Mouse (Mus musculus): ENCODE results near the gene Lrch1. TPM values are rescaled to one million over a fixed set of nuclear protein-coding genes. Genes with fewer than 3 reads are reported as not detected.
A peak's percentile ranks its signal among the peaks of the same experiment; 100 is the strongest.

The Lrch1 gene
- polyA plus RNA-seq, 1 experiment from 2014 or later: 16.6 TPM

DNA sequence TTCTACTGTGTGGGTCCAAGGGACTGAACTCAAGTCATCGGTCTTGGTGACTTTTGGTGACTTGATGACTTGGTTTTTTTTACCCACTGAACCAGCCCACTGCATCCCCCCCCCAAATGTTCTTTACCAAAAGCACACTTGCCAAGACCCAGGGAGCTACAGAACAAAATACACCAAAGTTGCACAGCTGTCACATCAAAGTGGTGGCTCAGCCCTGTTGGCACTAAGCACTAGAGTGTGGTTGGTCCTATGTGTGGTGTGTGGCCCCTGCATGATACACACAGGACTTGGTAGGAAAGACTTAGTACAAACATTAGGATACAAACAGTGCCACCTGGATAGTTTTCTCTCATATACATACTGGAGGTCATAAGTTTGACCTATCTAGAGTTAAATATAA, 113.5 kb downstream of the Lrch1 start:
- no peak overlapping the region for H3K9ac ChIP-seq
- H3K4me1 ChIP-seq (replicated peaks): peaks cover 42% of the 10 kb centered on the region
- no peak overlapping the region; the same call in 1 of the 2 replicates for H3K27ac ChIP-seq (ENCODE audit: poor library complexity, severe bottlenecking)
- 89% methylated on average over 1 of the region's 1 CpGs for WGBS
- ATAC-seq (ENCODE audit: insufficient number of reproducible peaks, low FRiP score): no peak
- no peaks in the 10 kb centered on the region for H3K9me3 ChIP-seq (replicated peaks)
- H3K27me3 ChIP-seq (replicated peaks): no peaks in the 10 kb centered on the region
- H3K4me3 ChIP-seq: no peak overlapping the region
- no peak overlapping the region for H3K4me2 ChIP-seq
- no peaks in the 10 kb centered on the region; the same call in 1 of the 2 replicates for H3K36me3 ChIP-seq

DNA sequence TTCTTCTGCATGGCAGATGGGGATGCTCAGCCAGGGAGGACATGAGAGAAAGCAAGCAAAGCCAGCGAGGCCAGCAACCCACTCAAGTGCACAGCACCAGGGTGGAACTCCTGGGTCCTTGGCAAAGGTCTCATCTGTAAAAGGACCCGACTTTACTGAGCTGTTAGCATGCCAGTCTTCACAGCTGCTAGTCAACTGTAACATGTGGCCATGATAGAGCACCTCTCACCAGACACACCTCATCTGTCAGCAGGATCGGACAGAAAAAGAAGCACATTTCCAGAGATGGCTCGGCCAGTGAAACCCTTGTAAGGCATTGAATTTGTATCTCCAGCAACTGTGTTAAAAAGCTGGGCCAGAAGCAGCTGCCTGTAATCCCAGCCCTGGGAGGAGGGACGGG, 116.0 kb downstream of the Lrch1 start:
- WGBS: 35% methylated on average over 5 of the region's 5 CpGs
- no peaks in the 10 kb centered on the region for H3K9me3 ChIP-seq (replicated peaks)
- peak overlapping the region; percentile 69 for H3K27ac ChIP-seq (ENCODE audit: poor library complexity, severe bottlenecking)
- no peaks in the 10 kb centered on the region for H3K27me3 ChIP-seq (replicated peaks)
- no peak overlapping the region for H3K9ac ChIP-seq
- H3K4me3 ChIP-seq: no peak overlapping the region
- peaks cover 45% of the 10 kb centered on the region for H3K4me1 ChIP-seq (replicated peaks)
- no peaks in the 10 kb centered on the region; the same call in 1 of the 2 replicates for H3K36me3 ChIP-seq
- H3K4me2 ChIP-seq: no peak overlapping the region
- no peak for ATAC-seq (ENCODE audit: insufficient number of reproducible peaks, low FRiP score)

DNA sequence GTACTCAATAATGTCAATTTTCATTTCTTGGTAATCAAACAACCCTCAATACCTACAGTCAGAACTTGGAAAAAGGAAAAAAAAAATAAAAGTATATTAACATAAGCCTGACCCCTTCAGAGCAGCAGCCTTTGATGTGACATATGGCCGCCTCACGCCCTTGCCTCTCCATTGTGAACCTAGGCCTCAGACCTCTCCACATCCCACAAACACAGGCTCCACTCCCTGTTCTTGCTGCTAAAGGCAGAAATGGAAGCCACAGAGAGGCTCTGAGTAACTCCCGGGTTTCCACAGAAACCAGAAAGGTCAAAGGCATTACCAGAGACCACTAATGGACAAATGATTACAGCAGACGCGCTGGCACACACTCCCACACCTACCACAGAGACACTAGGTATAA, 116.6 kb downstream of the Lrch1 start:
- Histone ChIP-seq H3K4me1 (replicated peaks) (peaks cover 44% of the 10 kb centered on the region), H3K9me3 (replicated peaks) (no peaks in the 10 kb centered on the region), H3K27me3 (replicated peaks) (no peaks in the 10 kb centered on the region), H3K27ac (ENCODE audit: poor library complexity, severe bottlenecking) (peak overlapping the region; percentile 1; the same call in 1 of the 2 replicates), H3K9ac (no peak overlapping the region), H3K36me3 (no peaks in the 10 kb centered on the region; the same call in 1 of the 2 replicates), H3K4me3 (no peak overlapping the region), H3K4me2 (no peak overlapping the region)
- no peak for ATAC-seq (ENCODE audit: insufficient number of reproducible peaks, low FRiP score)
- 72% methylated on average over 5 of the region's 5 CpGs for WGBS

DNA sequence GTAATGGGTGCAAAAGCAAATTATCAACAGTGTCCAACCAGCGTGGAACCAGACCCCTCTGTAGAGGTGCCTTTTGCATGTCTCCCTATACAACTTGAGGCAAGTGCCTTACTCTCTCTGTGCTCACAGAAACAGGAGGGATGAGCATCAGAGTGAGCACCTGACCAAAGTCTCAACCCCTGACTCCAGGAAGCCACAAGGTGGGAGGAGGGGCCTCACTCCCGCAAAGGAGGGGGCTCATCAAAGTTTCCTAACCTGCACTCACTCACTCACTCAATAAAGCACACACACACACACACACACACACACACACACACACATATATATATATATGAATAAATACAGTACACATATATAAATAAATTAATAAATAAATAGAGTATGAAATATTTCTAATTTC, 117.1 kb downstream of the Lrch1 start:
- H3K9ac ChIP-seq: no peak overlapping the region
- 79% methylated on average over 2 of the region's 2 CpGs for WGBS
- H3K27ac ChIP-seq (ENCODE audit: poor library complexity, severe bottlenecking): no peak overlapping the region
- no peak for ATAC-seq (ENCODE audit: insufficient number of reproducible peaks, low FRiP score)
- peaks cover 3% of the 10 kb centered on the region for H3K36me3 ChIP-seq
- H3K4me1 ChIP-seq (replicated peaks): peaks cover 42% of the 10 kb centered on the region
- no peak overlapping the region for H3K4me3 ChIP-seq
- H3K27me3 ChIP-seq (replicated peaks): no peaks in the 10 kb centered on the region
- H3K4me2 ChIP-seq: no peak overlapping the region
- H3K9me3 ChIP-seq (replicated peaks): no peaks in the 10 kb centered on the region

DNA sequence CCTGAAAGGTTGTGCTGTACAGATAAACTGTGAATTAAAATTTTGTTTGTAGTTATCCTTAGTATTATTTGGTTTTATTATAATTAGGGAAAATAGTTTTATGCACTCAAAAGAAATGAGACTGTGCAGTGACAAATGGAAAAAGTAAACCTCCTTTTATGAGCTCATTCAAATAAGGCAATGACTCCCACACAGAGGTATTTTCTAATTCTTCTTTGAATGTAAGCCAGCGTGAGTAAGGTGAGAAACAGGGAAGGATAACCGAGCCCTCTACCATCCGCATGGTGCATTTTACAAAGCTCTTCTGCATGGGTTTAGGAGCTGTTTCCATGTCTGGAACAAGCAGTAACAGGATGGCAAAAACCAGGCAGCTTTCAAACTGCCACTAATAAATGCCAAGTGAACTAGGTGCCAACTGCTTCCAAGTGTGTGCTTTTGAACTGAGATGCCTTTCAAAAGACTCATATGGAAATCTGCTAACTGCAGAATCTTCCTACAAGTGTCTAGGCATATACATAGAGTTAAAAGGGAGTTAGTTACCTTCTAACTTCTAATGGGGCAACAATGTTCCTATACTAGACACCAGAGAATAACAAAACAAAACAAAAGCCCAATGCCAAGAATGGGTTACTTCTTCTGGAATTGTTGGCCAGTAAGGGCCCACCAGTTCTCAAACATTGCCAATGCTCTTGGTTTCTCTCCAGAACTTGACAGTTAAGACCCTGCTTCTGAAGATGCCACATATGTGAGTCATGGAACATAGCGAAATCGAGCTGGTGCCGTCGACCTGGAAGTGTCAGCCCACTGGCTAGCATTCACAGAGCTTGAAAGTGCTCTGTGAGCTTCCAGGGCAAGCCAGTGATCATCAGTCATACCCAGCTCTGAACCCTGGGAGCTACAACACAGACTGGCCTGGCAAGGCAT, 124.7 kb downstream of the Lrch1 start:
- peaks cover 38% of the 10 kb centered on the region for H3K4me1 ChIP-seq (replicated peaks)
- H3K36me3 ChIP-seq: peaks cover 16% of the 10 kb centered on the region
- peak overlapping the region; percentile 30; the same call in 1 of the 2 replicates for H3K27ac ChIP-seq (ENCODE audit: poor library complexity, severe bottlenecking)
- H3K27me3 ChIP-seq (replicated peaks): no peaks in the 10 kb centered on the region
- no peak overlapping the region for H3K9ac ChIP-seq
- H3K9me3 ChIP-seq (replicated peaks): no peaks in the 10 kb centered on the region
- 76% methylated on average over 7 of the region's 7 CpGs for WGBS
- ATAC-seq (ENCODE audit: insufficient number of reproducible peaks, low FRiP score): no peak
- no peak overlapping the region for H3K4me3 ChIP-seq
- no peak overlapping the region for H3K4me2 ChIP-seq

DNA sequence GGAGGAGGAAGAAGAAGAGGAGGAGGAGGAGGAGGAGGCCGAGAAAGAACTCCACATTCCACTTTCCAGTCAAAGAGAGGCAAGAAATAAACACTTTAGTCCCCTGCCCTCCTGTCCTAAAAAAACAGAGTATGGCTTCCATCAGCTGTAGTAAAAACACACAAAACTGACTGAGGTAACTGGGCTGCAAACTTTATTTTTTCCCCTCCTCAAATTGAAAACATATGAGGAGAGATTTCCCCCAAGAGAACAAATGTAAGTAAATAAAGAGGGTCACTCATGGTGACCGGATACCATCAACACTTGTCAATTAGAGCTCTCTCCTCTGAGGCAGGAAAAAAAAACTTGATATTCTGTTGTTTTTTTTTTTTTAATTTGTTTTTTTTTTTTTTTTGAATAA, 125.6 kb downstream of the Lrch1 start:
- peaks cover 34% of the 10 kb centered on the region for H3K4me1 ChIP-seq (replicated peaks)
- 49% methylated on average over 2 of the region's 2 CpGs for WGBS
- H3K9ac ChIP-seq: no peak overlapping the region
- no peak for ATAC-seq (ENCODE audit: insufficient number of reproducible peaks, low FRiP score)
- no peak overlapping the region for H3K4me2 ChIP-seq
- H3K27me3 ChIP-seq (replicated peaks): no peaks in the 10 kb centered on the region
- H3K36me3 ChIP-seq: peaks cover 18% of the 10 kb centered on the region
- no peak overlapping the region for H3K4me3 ChIP-seq
- no peaks in the 10 kb centered on the region for H3K9me3 ChIP-seq (replicated peaks)
- no peak overlapping the region for H3K27ac ChIP-seq (ENCODE audit: poor library complexity, severe bottlenecking)

DNA sequence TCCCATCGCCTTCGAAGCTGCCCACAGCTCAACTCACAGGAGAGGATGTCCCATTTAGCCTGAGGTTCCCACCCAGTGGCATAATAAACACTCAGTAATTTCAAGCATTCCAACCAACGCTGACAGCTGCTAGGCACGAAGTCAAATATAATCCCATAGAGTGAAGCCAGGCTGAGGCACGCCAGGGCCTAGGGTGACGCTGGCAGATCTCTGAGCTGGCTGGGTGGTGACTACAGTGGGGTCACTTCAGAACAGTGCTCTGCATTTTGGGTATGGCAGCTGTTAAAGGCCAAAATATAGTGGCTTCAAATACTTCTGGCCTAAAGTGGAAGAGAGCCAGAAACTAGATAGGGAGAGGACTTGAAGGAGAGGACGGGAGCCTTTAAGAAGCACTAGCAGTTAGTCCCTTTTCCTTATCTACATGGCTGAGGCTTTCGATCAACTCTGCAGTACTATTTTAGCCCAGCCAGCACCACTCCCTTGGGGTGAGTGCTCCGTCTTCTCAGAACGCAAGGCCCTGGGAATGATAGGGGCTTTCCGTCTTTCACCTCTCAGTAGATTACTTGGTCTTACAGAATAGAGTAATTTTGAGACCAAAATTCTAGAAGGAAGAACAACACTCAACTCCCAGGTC, 127.4 kb downstream of the Lrch1 start:
- no peak overlapping the region for H3K4me2 ChIP-seq
- H3K36me3 ChIP-seq: peaks cover 20% of the 10 kb centered on the region
- 31% methylated on average over 11 of the region's 11 CpGs for WGBS
- H3K9ac ChIP-seq: no peak overlapping the region
- no peak overlapping the region for H3K4me3 ChIP-seq
- ATAC-seq (ENCODE audit: insufficient number of reproducible peaks, low FRiP score): peak; percentile 53; the same call in 1 of the 2 replicates
- H3K27me3 ChIP-seq (replicated peaks): no peaks in the 10 kb centered on the region
- peaks cover 31% of the 10 kb centered on the region for H3K4me1 ChIP-seq (replicated peaks)
- H3K9me3 ChIP-seq (replicated peaks): no peaks in the 10 kb centered on the region
- peak overlapping the region; percentile 63 for H3K27ac ChIP-seq (ENCODE audit: poor library complexity, severe bottlenecking)

DNA sequence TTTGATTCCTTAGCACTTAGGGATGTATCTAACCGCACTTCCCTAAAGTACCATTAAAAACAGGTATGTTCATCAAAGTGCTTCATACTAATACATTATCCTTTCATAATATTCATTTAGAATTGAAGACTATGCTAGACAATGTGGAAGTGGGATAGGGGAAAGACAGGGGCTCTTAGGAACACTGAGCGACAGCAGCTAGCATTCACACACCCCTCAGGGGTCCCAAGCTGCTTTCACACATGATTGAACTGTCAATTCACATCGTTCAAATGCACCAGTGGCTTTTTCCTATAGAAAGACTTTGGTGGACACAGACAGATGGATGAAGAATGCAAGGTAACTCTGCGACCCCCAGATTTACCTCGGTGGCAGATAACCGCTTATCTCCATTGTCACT, 131.0 kb downstream of the Lrch1 start:
- Histone ChIP-seq H3K27me3 (replicated peaks) (no peaks in the 10 kb centered on the region), H3K27ac (ENCODE audit: poor library complexity, severe bottlenecking) (no peak overlapping the region), H3K9ac (no peak overlapping the region), H3K9me3 (replicated peaks) (no peaks in the 10 kb centered on the region), H3K4me3 (no peak overlapping the region), H3K4me2 (no peak overlapping the region), H3K4me1 (replicated peaks) (peaks cover 24% of the 10 kb centered on the region), H3K36me3 (peaks cover 21% of the 10 kb centered on the region)
- ATAC-seq (ENCODE audit: insufficient number of reproducible peaks, low FRiP score): no peak
- WGBS: 75% methylated on average over 6 of the region's 6 CpGs

DNA sequence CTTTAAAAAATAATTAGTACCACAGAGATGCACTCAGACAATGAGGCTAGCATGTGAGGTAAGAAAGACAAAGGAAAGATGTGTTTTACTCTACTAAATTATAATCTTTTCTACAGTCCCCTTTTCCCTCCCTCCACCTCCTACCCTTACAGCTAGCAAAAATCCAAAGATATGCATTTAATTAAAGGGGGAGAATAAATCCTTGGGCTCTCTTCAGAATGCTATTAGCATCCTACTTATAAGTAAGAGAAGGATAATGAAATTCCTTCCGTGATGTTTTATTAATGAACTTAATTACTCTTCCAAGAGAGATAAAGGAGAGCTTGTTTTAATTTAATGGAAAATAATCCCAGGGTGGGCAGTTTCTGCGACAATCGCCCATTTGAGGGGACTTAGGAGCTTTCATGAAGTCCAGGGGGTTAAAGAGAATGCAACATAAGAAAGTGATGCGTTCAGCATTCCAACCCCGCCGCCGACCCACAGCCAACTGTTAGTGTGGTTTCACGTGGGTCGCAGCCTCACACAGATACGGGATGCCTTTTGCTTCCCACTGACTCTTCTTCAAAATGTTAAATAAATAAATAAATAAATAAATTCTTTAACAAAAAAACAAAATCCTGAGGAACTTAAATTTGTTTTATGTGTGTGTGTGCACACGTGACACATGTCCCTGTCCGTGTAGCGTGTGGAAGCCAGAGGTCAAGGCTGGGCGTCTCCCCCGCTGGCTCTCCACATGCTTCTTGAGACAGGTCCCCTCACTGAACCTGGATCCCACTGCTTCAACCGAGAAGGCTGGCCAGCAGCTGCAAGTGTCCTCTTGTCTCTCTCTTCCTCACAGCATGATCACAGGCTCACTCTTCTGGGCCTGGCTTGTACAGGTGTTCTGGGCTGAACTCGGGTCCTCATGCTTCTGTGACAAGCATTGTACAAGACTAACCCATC, 132.6 kb downstream of the Lrch1 start:
- Histone ChIP-seq H3K4me2 (no peak overlapping the region), H3K27ac (ENCODE audit: poor library complexity, severe bottlenecking) (no peak overlapping the region), H3K36me3 (peaks cover 35% of the 10 kb centered on the region), H3K4me3 (no peak overlapping the region), H3K9ac (no peak overlapping the region), H3K27me3 (replicated peaks) (no peaks in the 10 kb centered on the region), H3K4me1 (replicated peaks) (peaks cover 10% of the 10 kb centered on the region), H3K9me3 (replicated peaks) (no peaks in the 10 kb centered on the region)
- WGBS: 88% methylated on average over 17 of the region's 17 CpGs
- ATAC-seq (ENCODE audit: insufficient number of reproducible peaks, low FRiP score): no peak

DNA sequence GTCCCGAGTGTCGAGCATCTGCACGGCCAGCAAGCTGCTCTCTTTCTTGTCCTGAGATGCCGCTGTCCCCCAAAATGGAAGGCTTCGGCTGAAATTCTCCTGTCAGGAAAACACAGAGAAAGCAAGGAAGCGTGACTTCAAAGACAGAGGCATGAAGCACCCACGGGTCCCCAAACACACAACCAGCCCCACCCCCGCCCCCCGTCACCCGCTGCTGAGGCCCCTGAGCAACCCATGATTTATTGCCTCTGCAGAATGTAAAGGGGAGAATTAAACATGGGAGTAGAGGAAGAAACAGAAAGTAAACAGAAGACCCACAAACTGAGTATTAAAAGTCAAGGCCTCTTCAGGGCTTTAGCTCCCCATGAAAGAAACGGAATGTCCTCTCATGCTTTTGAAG, 136.1 kb downstream of the Lrch1 start:
- 80% methylated on average over 11 of the region's 11 CpGs for WGBS
- Histone ChIP-seq H3K9ac (no peak overlapping the region), H3K4me1 (replicated peaks) (no peaks in the 10 kb centered on the region), H3K27ac (ENCODE audit: poor library complexity, severe bottlenecking) (no peak overlapping the region), H3K9me3 (replicated peaks) (no peaks in the 10 kb centered on the region), H3K36me3 (peaks cover 57% of the 10 kb centered on the region), H3K4me3 (no peak overlapping the region), H3K4me2 (no peak overlapping the region), H3K27me3 (replicated peaks) (no peaks in the 10 kb centered on the region)
- no peak for ATAC-seq (ENCODE audit: insufficient number of reproducible peaks, low FRiP score)

DNA sequence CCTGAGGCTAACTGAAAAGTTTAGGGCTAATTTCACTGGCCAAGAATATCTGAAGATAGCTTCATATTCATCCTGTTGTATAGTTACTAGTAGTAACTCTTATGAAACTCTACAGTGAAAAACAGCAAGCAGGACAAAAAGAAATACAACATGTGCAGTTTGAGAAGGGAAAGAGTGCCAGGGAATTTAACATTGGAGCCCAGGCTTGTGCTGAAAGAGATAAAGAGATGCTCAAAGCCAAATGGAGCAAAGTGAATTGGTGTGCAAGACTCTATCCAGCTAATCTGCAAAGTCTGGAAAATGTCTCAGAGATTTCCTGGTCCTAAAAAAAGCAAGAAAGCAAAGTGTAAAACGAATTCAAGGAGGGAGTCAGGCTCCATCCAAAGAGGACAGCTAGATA, 145.7 kb downstream of the Lrch1 start:
- H3K4me2 ChIP-seq: no peak overlapping the region
- no peak overlapping the region for H3K4me3 ChIP-seq
- no peak overlapping the region for H3K27ac ChIP-seq (ENCODE audit: poor library complexity, severe bottlenecking)
- no peak overlapping the region for H3K9ac ChIP-seq
- H3K36me3 ChIP-seq: peaks cover 64% of the 10 kb centered on the region
- H3K27me3 ChIP-seq (replicated peaks): no peaks in the 10 kb centered on the region
- WGBS: 51% methylated on average over 1 of the region's 1 CpGs
- ATAC-seq (ENCODE audit: insufficient number of reproducible peaks, low FRiP score): no peak
- H3K4me1 ChIP-seq (replicated peaks): no peaks in the 10 kb centered on the region
- peaks cover 8% of the 10 kb centered on the region for H3K9me3 ChIP-seq (replicated peaks)

Measured in heart, embryonic 12.5 days (tissue).